Mouse (Mus musculus) liver, adult 2 months (tissue): ENCODE results near the gene Slc16a10.

Experiments
- CTCF ChIP-seq: fragments of 200-500 bp; IDR thresholded peaks from 2 replicates; pipeline ENCODE4 v1.5.1; 2011; ENCODE audit warnings: low read depth, low read length, control low read depth
- POLR2A ChIP-seq: fragments of 200-500 bp; IDR thresholded peaks from 2 replicates; pipeline ENCODE4 v1.6.1; 2011; ENCODE audit warnings: low read length, control low read depth; ENCODE audit not compliant: insufficient read depth; ENCODE audit errors: extremely low read depth

- TF ChIP-seq CTCF = no peak
- TF ChIP-seq POLR2A = no peak
Measured at GRCm38 (mm10) chr10:40134906-40135305, 7.2 kb downstream of the Slc16a10 start.
